Mouse (Mus musculus): ENCODE results near the gene Gm853. TPM values are rescaled to one million over a fixed set of nuclear protein-coding genes. Genes with fewer than 3 reads are reported as not detected.

Gene Gm853
- total RNA-seq, 2 experiments from 2014 or later = not detected

Other genes starting within 250 kb of the Gm853 start
- not detected in 2 replicates for gene Adgrb2, start 237.5 kb downstream of the Gm853 start, total RNA-seq (2015; ENCODE audit: low replicate concordance)
- not detected in 2 replicates for gene Adgrb2, start 237.5 kb downstream of the Gm853 start, total RNA-seq (2017; ENCODE audit: low replicate concordance)
- 5.8 TPM in 1 of 2 replicates, not detected in the other for gene Col16a1, start 174.6 kb downstream of the Gm853 start, total RNA-seq (2015; ENCODE audit: low replicate concordance)
- not detected in 2 replicates for gene Col16a1, start 174.6 kb downstream of the Gm853 start, total RNA-seq (2017; ENCODE audit: low replicate concordance)
- gene Pef1, start 119.8 kb downstream of the Gm853 start, total RNA-seq (2015; ENCODE audit: low replicate concordance) = 44.7 and 45.3 TPM in 2 replicates
- gene Pef1, start 119.8 kb downstream of the Gm853 start, total RNA-seq (2017; ENCODE audit: low replicate concordance) = 8.9 and 10.3 TPM in 2 replicates
- gene Hcrtr1, start 83.0 kb downstream of the Gm853 start, total RNA-seq (2015; ENCODE audit: low replicate concordance) = not detected in 2 replicates
- gene Hcrtr1, start 83.0 kb downstream of the Gm853 start, total RNA-seq (2017; ENCODE audit: low replicate concordance) = not detected in 2 replicates
- gene Tinagl1, start 47.3 kb downstream of the Gm853 start, total RNA-seq (2015; ENCODE audit: low replicate concordance) = 199 and 217 TPM in 2 replicates
- gene Tinagl1, start 47.3 kb downstream of the Gm853 start, total RNA-seq (2017; ENCODE audit: low replicate concordance) = 249 and 265 TPM in 2 replicates
- not detected in 2 replicates for gene Serinc2, start 56.8 kb upstream of the Gm853 start, total RNA-seq (2015; ENCODE audit: low replicate concordance)
- not detected in 2 replicates for gene Serinc2, start 56.8 kb upstream of the Gm853 start, total RNA-seq (2017; ENCODE audit: low replicate concordance)
- gene Fabp3, start 86.2 kb upstream of the Gm853 start, total RNA-seq (2015; ENCODE audit: low replicate concordance) = not detected in 2 replicates
- not detected in 2 replicates for gene Fabp3, start 86.2 kb upstream of the Gm853 start, total RNA-seq (2017; ENCODE audit: low replicate concordance)
- not detected in 2 replicates for gene Gm10570, start 86.3 kb upstream of the Gm853 start, total RNA-seq (2015; ENCODE audit: low replicate concordance)
- gene Gm10570, start 86.3 kb upstream of the Gm853 start, total RNA-seq (2017; ENCODE audit: low replicate concordance) = not detected in 2 replicates
- gene Zcchc17, start 137.5 kb upstream of the Gm853 start, total RNA-seq (2015; ENCODE audit: low replicate concordance) = 15.5 and 19.1 TPM in 2 replicates
- 30.3 and 54.2 TPM in 2 replicates for gene Zcchc17, start 137.5 kb upstream of the Gm853 start, total RNA-seq (2017; ENCODE audit: low replicate concordance)
- 35.0 and 69.6 TPM in 2 replicates for gene Snrnp40, start 137.7 kb upstream of the Gm853 start, total RNA-seq (2015; ENCODE audit: low replicate concordance)
- gene Snrnp40, start 137.7 kb upstream of the Gm853 start, total RNA-seq (2017; ENCODE audit: low replicate concordance) = 25.1 and 58.9 TPM in 2 replicates

Measured in erythroid progenitor cell, adult 5-6 weeks (primary cell).